Mouse (Mus musculus): ENCODE data around the gene Fam183b. TPM values are rescaled to one million over a fixed set of nuclear protein-coding genes. Genes with fewer than 3 reads are reported as not detected.

The Fam183b gene
- polyA plus RNA-seq, 1 experiment from 2014 or later = 8.4 TPM

GRCm38 (mm10) chr11:58803871-58804270 lies 2.1 kb upstream of the Fam183b start:
- Histone ChIP-seq H3K4me1 (peaks cover 6% of the 10 kb centered on the region), H3K4me2 (replicated peaks) (no peak overlapping the region), H3K36me3 (no peaks in the 10 kb centered on the region), H3K4me3 (no peak overlapping the region), H3K27ac (replicated peaks) (no peak overlapping the region), H3K27me3 (no peaks in the 10 kb centered on the region), H3K9ac (replicated peaks) (no peak overlapping the region), H3K9me3 (no peaks in the 10 kb centered on the region)
- WGBS = 80% methylated on average over 4 of the region's 4 CpGs
- ATAC-seq (replicated peaks) = no peak

- Histone ChIP-seq H3K27me3 (no peaks in the 10 kb centered on the region), H3K9me3 (no peaks in the 10 kb centered on the region), H3K27ac (replicated peaks) (no peak overlapping the region), H3K4me2 (replicated peaks) (no peak overlapping the region), H3K9ac (replicated peaks) (no peak overlapping the region), H3K36me3 (no peaks in the 10 kb centered on the region), H3K4me3 (no peak overlapping the region), H3K4me1 (peaks cover 6% of the 10 kb centered on the region)
- WGBS = 82% methylated on average over 5 of the region's 5 CpGs
- no peak for ATAC-seq (replicated peaks)
Observed at GRCm38 (mm10) chr11:58799747-58800146, 2.0 kb downstream of the Fam183b start.

GRCm38 (mm10) chr11:58796850-58797249 lies 4.9 kb downstream of the Fam183b start:
- Histone ChIP-seq H3K36me3 (no peaks in the 10 kb centered on the region), H3K4me1 (peaks cover 2% of the 10 kb centered on the region), H3K9ac (replicated peaks) (no peak overlapping the region), H3K4me3 (no peak overlapping the region), H3K4me2 (replicated peaks) (no peak overlapping the region), H3K27ac (replicated peaks) (no peak overlapping the region), H3K27me3 (no peaks in the 10 kb centered on the region), H3K9me3 (no peaks in the 10 kb centered on the region)
- no peak for ATAC-seq (replicated peaks)
- 79% methylated on average over 7 of the region's 7 CpGs for WGBS

GRCm38 (mm10) chr11:58795856-58796255 lies 5.9 kb downstream of the Fam183b start:
- Histone ChIP-seq H3K36me3 (no peaks in the 10 kb centered on the region), H3K9me3 (no peaks in the 10 kb centered on the region), H3K4me1 (no peaks in the 10 kb centered on the region), H3K4me2 (replicated peaks) (no peak overlapping the region), H3K27me3 (no peaks in the 10 kb centered on the region), H3K4me3 (no peak overlapping the region), H3K9ac (replicated peaks) (no peak overlapping the region), H3K27ac (replicated peaks) (no peak overlapping the region)
- 87% methylated on average over 2 of the region's 2 CpGs for WGBS
- no peak for ATAC-seq (replicated peaks)

- 87% methylated on average over 6 of the region's 6 CpGs for WGBS
- ATAC-seq (replicated peaks) = no peak
- no peak overlapping the region for H3K27ac ChIP-seq (replicated peaks)
- H3K9ac ChIP-seq (replicated peaks) = no peak overlapping the region
- no peak overlapping the region for H3K4me2 ChIP-seq (replicated peaks)
- H3K4me3 ChIP-seq = no peak overlapping the region
- no peaks in the 10 kb centered on the region for H3K36me3 ChIP-seq
- no peaks in the 10 kb centered on the region for H3K9me3 ChIP-seq
- H3K4me1 ChIP-seq = peaks cover 5% of the 10 kb centered on the region
- no peaks in the 10 kb centered on the region for H3K27me3 ChIP-seq
Observed at GRCm38 (mm10) chr11:58790646-58791045, 11.1 kb downstream of the Fam183b start.

GRCm38 (mm10) chr11:58790053-58790452 lies 11.7 kb downstream of the Fam183b start:
- H3K36me3 ChIP-seq = no peaks in the 10 kb centered on the region
- H3K4me3 ChIP-seq = no peak overlapping the region
- WGBS = 48% methylated on average over 2 of the region's 2 CpGs
- no peak overlapping the region for H3K27ac ChIP-seq (replicated peaks)
- H3K9ac ChIP-seq (replicated peaks) = no peak overlapping the region
- H3K27me3 ChIP-seq = no peaks in the 10 kb centered on the region
- ATAC-seq (replicated peaks) = no peak
- H3K4me2 ChIP-seq (replicated peaks) = no peak overlapping the region
- no peaks in the 10 kb centered on the region for H3K9me3 ChIP-seq
- H3K4me1 ChIP-seq = peaks cover 5% of the 10 kb centered on the region

GRCm38 (mm10) chr11:58789532-58789931 lies 12.2 kb downstream of the Fam183b start:
- WGBS = 15% methylated on average over 3 of the region's 3 CpGs
- Histone ChIP-seq H3K27ac (replicated peaks) (no peak overlapping the region), H3K9ac (replicated peaks) (no peak overlapping the region), H3K36me3 (no peaks in the 10 kb centered on the region), H3K4me2 (replicated peaks) (no peak overlapping the region), H3K9me3 (no peaks in the 10 kb centered on the region), H3K4me3 (no peak overlapping the region), H3K4me1 (peaks cover 5% of the 10 kb centered on the region), H3K27me3 (no peaks in the 10 kb centered on the region)
- ATAC-seq (replicated peaks) = no peak

- peaks cover 5% of the 10 kb centered on the region for H3K4me1 ChIP-seq
- H3K27ac ChIP-seq (replicated peaks) = no peak overlapping the region
- ATAC-seq (replicated peaks) = no peak
- H3K27me3 ChIP-seq = no peaks in the 10 kb centered on the region
- H3K4me2 ChIP-seq (replicated peaks) = no peak overlapping the region
- H3K9ac ChIP-seq (replicated peaks) = no peak overlapping the region
- no peaks in the 10 kb centered on the region for H3K9me3 ChIP-seq
- no peak overlapping the region for H3K4me3 ChIP-seq
- WGBS = 86% methylated on average over 8 of the region's 8 CpGs
- H3K36me3 ChIP-seq = no peaks in the 10 kb centered on the region
Observed at GRCm38 (mm10) chr11:58788346-58788745, 13.4 kb downstream of the Fam183b start.

- Histone ChIP-seq H3K36me3 (no peaks in the 10 kb centered on the region), H3K4me3 (no peak overlapping the region), H3K9me3 (no peaks in the 10 kb centered on the region), H3K27me3 (no peaks in the 10 kb centered on the region), H3K27ac (replicated peaks) (no peak overlapping the region), H3K4me1 (peaks cover 5% of the 10 kb centered on the region), H3K4me2 (replicated peaks) (no peak overlapping the region), H3K9ac (replicated peaks) (no peak overlapping the region)
- WGBS = 87% methylated on average over 10 of the region's 10 CpGs
- ATAC-seq (replicated peaks) = no peak
Observed at GRCm38 (mm10) chr11:58787651-58788050, 14.1 kb downstream of the Fam183b start.

- no peaks in the 10 kb centered on the region for H3K27me3 ChIP-seq
- H3K9me3 ChIP-seq = no peaks in the 10 kb centered on the region
- H3K27ac ChIP-seq (replicated peaks) = no peak overlapping the region
- H3K9ac ChIP-seq (replicated peaks) = no peak overlapping the region
- ATAC-seq (replicated peaks) = no peak
- WGBS = 85% methylated on average over 2 of the region's 2 CpGs
- no peak overlapping the region for H3K4me2 ChIP-seq (replicated peaks)
- H3K4me3 ChIP-seq = no peak overlapping the region
- peaks cover under 1% of the 10 kb centered on the region for H3K4me1 ChIP-seq
- H3K36me3 ChIP-seq = no peaks in the 10 kb centered on the region
Observed at GRCm38 (mm10) chr11:58784182-58784581, 17.6 kb downstream of the Fam183b start.

GRCm38 (mm10) chr11:58782480-58783089 lies 19.2 kb downstream of the Fam183b start, which contains the start of gene Olfr314:
TSS of gene Olfr314 (plus strand) at chr11:58782952.
- Histone ChIP-seq H3K27me3 (no peaks in the 10 kb centered on the region), H3K4me2 (replicated peaks) (no peak within 1 kb of the TSS), H3K4me1 (no peaks in the 10 kb centered on the region), H3K9ac (replicated peaks) (no peak within 1 kb of the TSS), H3K36me3 (no peaks in the 10 kb centered on the region), H3K9me3 (no peaks in the 10 kb centered on the region), H3K27ac (replicated peaks) (no peak within 1 kb of the TSS), H3K4me3 (no peak within 1 kb of the TSS)
- no peak for ATAC-seq (replicated peaks)
- 83% methylated on average over 6 of the region's 6 CpGs for WGBS

- no peak within 1 kb of the TSS for H3K9ac ChIP-seq (replicated peaks)
- no peak for ATAC-seq (replicated peaks)
Observed at GRCm38 (mm10) chr11:58772888-58773287, 28.9 kb downstream of the Fam183b start, which contains the start of gene Olfr315. TSS of gene Olfr315 (plus strand) at chr11:58773188.

GRCm38 (mm10) chr11:58752434-58752833 lies 49.3 kb downstream of the Fam183b start, which contains the start of gene Olfr316:
TSS of gene Olfr316 (plus strand) at chr11:58752734.
- Histone ChIP-seq H3K27ac (replicated peaks) (no peak within 1 kb of the TSS), H3K4me2 (replicated peaks) (no peak within 1 kb of the TSS), H3K36me3 (no peaks in the 10 kb centered on the region), H3K4me3 (no peak within 1 kb of the TSS), H3K9me3 (no peaks in the 10 kb centered on the region), H3K4me1 (no peaks in the 10 kb centered on the region), H3K27me3 (no peaks in the 10 kb centered on the region), H3K9ac (replicated peaks) (no peak within 1 kb of the TSS)
- no peak for ATAC-seq (replicated peaks)
- 95% methylated on average over 2 of the region's 2 CpGs for WGBS

More at GRCm38 (mm10) chr11:58772888-58773287, 28.9 kb downstream of the Fam183b start, which contains the start of gene Olfr315:
- no peaks in the 10 kb centered on the region for H3K27me3 ChIP-seq
- H3K4me1 ChIP-seq = no peaks in the 10 kb centered on the region
- H3K36me3 ChIP-seq = no peaks in the 10 kb centered on the region
- no peak within 1 kb of the TSS for H3K27ac ChIP-seq (replicated peaks)
- H3K9me3 ChIP-seq = no peaks in the 10 kb centered on the region
- H3K4me2 ChIP-seq (replicated peaks) = no peak within 1 kb of the TSS
- H3K4me3 ChIP-seq = no peak within 1 kb of the TSS
